Mouse (Mus musculus): Measurements from ENCODE around the gene Mapkapk3. TPM values are rescaled to one million over a fixed set of nuclear protein-coding genes. Genes with fewer than 3 reads are reported as not detected.
A peak's percentile ranks its signal among the peaks of the same experiment; 100 is the strongest.

Gene Mapkapk3
- 36.0 and 49.9 TPM in 2 replicates for total RNA-seq (2012; rRNA removed)
- polyA plus RNA-seq (2012; ENCODE audit: insufficient read depth in 1 of 2, insufficient read length in 2 of 2, low read depth in 1 of 2, low replicate concordance in 2 of 2, missing spikeins in 1 of 2) = 10 to 100 TPM in 1 of 2 experiments, not detected in 1; 42.3 TPM

- DNase-seq (ENCODE audit: low read depth, low spot score) = peak; percentile 98
- peak within 1 kb of the TSS; percentile 59 for H3K9ac ChIP-seq (ENCODE audit: control insufficient read depth, low read depth, low read length, poor library complexity, severe bottlenecking)
- peaks cover 0 to 23% of the 10 kb centered on the region in 2 experiments; a peak in 2 of 4 replicates for H3K36me3 ChIP-seq (ENCODE audit: control insufficient read depth in 1 of 2, insufficient read depth in 2 of 2, low read length in 2 of 2)
- peaks cover 9 to 45% of the 10 kb centered on the region in 2 experiments for H3K4me1 ChIP-seq (ENCODE audit: control insufficient read depth in 1 of 2, insufficient read depth in 2 of 2, low read length in 2 of 2)
- H3K9me3 ChIP-seq (replicated peaks; ENCODE audit: insufficient read depth, low read length) = no peaks in the 10 kb centered on the region
- no peaks in the 10 kb centered on the region for H3K27me3 ChIP-seq (ENCODE audit: control insufficient read depth in 1 of 2, insufficient read depth in 2 of 2, low read length in 2 of 2)
- peak within 1 kb of the TSS; percentile 69 for H3K27ac ChIP-seq (ENCODE audit: control insufficient read depth, low read depth, low read length)
- H3K4me3 ChIP-seq (ENCODE audit: control insufficient read depth in 1 of 2, insufficient read depth in 1 of 2, low read depth in 2 of 2, low read length in 2 of 2) = peak within 1 kb of the TSS; percentile 61 to 95
- H3K79me2 ChIP-seq (ENCODE audit: control insufficient read depth, insufficient read depth, low read length, poor library complexity) = peaks cover 4% of the 10 kb centered on the region
- TF ChIP-seq GATA1 (IDR thresholded peaks at IDR 0.05; ENCODE audit: low read depth, low read length) (peak; percentile 73), USF1 (IDR thresholded peaks at IDR 0.05; ENCODE audit: low read depth, low read length) (peak; percentile 94), BHLHE40 (IDR thresholded peaks at IDR 0.05; ENCODE audit: borderline replicate concordance, low read depth, low read length) (peak; percentile 84), MAFK (IDR thresholded peaks at IDR 0.05; ENCODE audit: borderline replicate concordance, low read depth, low read length) (no peak), TCF12 (IDR thresholded peaks at IDR 0.05; ENCODE audit: low read depth, low read length) (no peak), POLR2AphosphoS2 (IDR thresholded peaks at IDR 0.05; ENCODE audit: low read length) (no peak), NRF1 (IDR thresholded peaks at IDR 0.05; ENCODE audit: insufficient read depth, low read depth, low read length, poor library complexity, severe bottlenecking) (no peak), ZC3H11A (IDR thresholded peaks at IDR 0.05; ENCODE audit: low read depth, low read length) (no peak), EP300 (IDR thresholded peaks at IDR 0.05; ENCODE audit: low read depth in 1 of 2, low read length in 2 of 2) (no peak), CTCF (IDR thresholded peaks at IDR 0.05 in 2 of 3, conservative IDR thresholded peaks at IDR 0.05 in 1 of 3; ENCODE audit: control insufficient read depth in 1 of 3, insufficient read depth in 1 of 3, low read depth in 2 of 3, low read length in 3 of 3, poor library complexity in 1 of 3, severe bottlenecking in 1 of 3) (peak in 2 of 3 experiments; percentile 36 to 40; a peak in 3 of 6 replicates), HCFC1 (IDR thresholded peaks at IDR 0.05; ENCODE audit: low read depth, low read length) (peak; percentile 60), MAZ (IDR thresholded peaks at IDR 0.05; ENCODE audit: low read depth, low read length) (peak; percentile 76; the same call in 1 of the 2 replicates), ZMIZ1 (IDR thresholded peaks at IDR 0.05; ENCODE audit: low read depth, low read length) (no peak), TAL1 (IDR thresholded peaks at IDR 0.05; ENCODE audit: low read length) (no peak), POLR2AphosphoS5 (IDR thresholded peaks at IDR 0.05; ENCODE audit: borderline replicate concordance, low read depth, low read length) (no peak), CHD1 (IDR thresholded peaks at IDR 0.05; ENCODE audit: low read depth, low read length) (no peak), ZKSCAN1 (IDR thresholded peaks at IDR 0.05; ENCODE audit: low read depth, low read length) (no peak), JUND (IDR thresholded peaks at IDR 0.05; ENCODE audit: low read depth, low read length) (no peak), MYC (IDR thresholded peaks at IDR 0.05; ENCODE audit: low read depth, low read length) (peak; percentile 85; the same call in 1 of the 2 replicates), ZNF384 (IDR thresholded peaks at IDR 0.05; ENCODE audit: low read depth, low read length) (no peak), RAD21 (IDR thresholded peaks at IDR 0.05; ENCODE audit: low read depth, low read length) (no peak; the same call in 1 of the 2 replicates), NELFE (IDR thresholded peaks at IDR 0.05; ENCODE audit: low read depth, low read length) (peak; percentile 49), MXI1 (IDR thresholded peaks at IDR 0.05; ENCODE audit: low read depth, low read length) (peak; percentile 93), RCOR1 (IDR thresholded peaks at IDR 0.05; ENCODE audit: low read depth, low read length) (no peak), MYB (IDR thresholded peaks at IDR 0.05; ENCODE audit: low read depth, low read length) (no peak), E2F4 (IDR thresholded peaks at IDR 0.05; ENCODE audit: borderline replicate concordance, low read depth, low read length) (no peak), SIN3A (IDR thresholded peaks at IDR 0.05; ENCODE audit: low read length) (peak; percentile 87), MEF2A (IDR thresholded peaks at IDR 0.05; ENCODE audit: extremely low read depth, insufficient replicate concordance, low read depth, low read length, poor library complexity, severe bottlenecking) (no peak), ETS1 (IDR thresholded peaks at IDR 0.05; ENCODE audit: low read depth, low read length) (peak; percentile 41), GABPA (IDR thresholded peaks at IDR 0.05; ENCODE audit: low read depth, low read length) (no peak), MAX (IDR thresholded peaks at IDR 0.05; ENCODE audit: low read length) (peak; percentile 91), SMC3 (IDR thresholded peaks at IDR 0.05; ENCODE audit: low read depth, low read length) (no peak), USF2 (IDR thresholded peaks at IDR 0.05; ENCODE audit: borderline replicate concordance in 1 of 2, insufficient read depth in 1 of 2, low read depth in 1 of 2, low read length in 2 of 2) (no peak; a peak in 2 of 4 replicates), POLR2A (IDR thresholded peaks at IDR 0.05; ENCODE audit: control insufficient read depth in 1 of 2, insufficient read depth in 1 of 2, low read depth in 1 of 2, low read length in 2 of 2, poor library complexity in 1 of 2) (peak in 1 of 2 experiments; percentile 53; a peak in 2 of 4 replicates), KAT2A (conservative IDR thresholded peaks at IDR 0.05; ENCODE audit: low read depth, low read length) (no peak)
Measured at GRCm38 (mm10) chr9:107289211-107290076, at the start of gene Mapkapk3. Mapkapk3 (minus strand) TSS chr9:107289877.
